Mouse (Mus musculus): ENCODE measurements at regions not wholly inside any gene's neighbourhood (a gene's known extent, or its start where the extent isn't known, plus 50 kb on each side); places are given as distances from the start of the nearest gene placed in this dataset.

DNA sequence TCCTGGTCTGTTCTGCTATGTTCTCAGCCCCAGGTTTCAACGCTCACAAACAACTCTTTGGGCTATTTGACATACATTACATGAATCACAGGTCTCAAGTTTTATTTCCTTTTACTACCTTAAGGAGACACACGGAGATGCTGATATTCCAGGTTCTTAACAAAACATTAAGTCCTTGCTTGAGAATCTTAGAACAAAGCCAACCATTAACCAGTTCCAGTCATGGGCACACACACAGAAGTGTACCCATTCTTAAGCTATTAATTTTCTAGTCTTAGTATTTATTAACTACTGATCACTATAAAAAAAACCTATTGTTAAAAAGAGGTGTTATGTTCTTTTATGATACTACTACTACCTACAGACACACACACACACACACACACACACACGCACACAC lies 235.7 kb downstream of the Kif20b start:
- no peak for TF ChIP-seq EP300 (IDR thresholded peaks at IDR 0.05; ENCODE audit: low read depth)
- TF ChIP-seq CTCF (IDR thresholded peaks at IDR 0.05; ENCODE audit: low read depth), result no peak
